Mouse (Mus musculus) MEL (cell line): ENCODE measurements at regions not wholly inside any gene's neighbourhood (a gene's known extent, or its start where the extent isn't known, plus 50 kb on each side); places are given as distances from the start of the nearest gene placed in this dataset.

Experiments
- CTCF ChIP-seq, 3 experiments: IDR thresholded peaks in 2 of 3; conservative IDR thresholded peaks in 1 of 3; 2 replicates each; pipeline ENCODE4 v1.5.1; 2011 to 2012; ENCODE audit warnings: low read length in 3 of 3, low read depth in 2 of 3, mild to moderate bottlenecking in 2 of 3, improper control_type of control experiment in 1 of 3, inconsistent platforms in 1 of 3, mixed read lengths in 1 of 3, moderate library complexity in 1 of 3; ENCODE audit not compliant: control insufficient read depth in 1 of 3, insufficient read depth in 1 of 3, poor library complexity in 1 of 3, severe bottlenecking in 1 of 3
- EP300 ChIP-seq, 2 experiments: IDR thresholded peaks; 2 replicates each; pipeline ENCODE4 v1.6.1; 2011; ENCODE audit warnings: improper control_type of control experiment in 2 of 2, low read length in 2 of 2, low read depth in 1 of 2, mild to moderate bottlenecking in 1 of 2
- GABPA ChIP-seq: IDR thresholded peaks from 2 replicates; pipeline ENCODE4 v1.6.1; 2012; ENCODE audit warnings: low read depth, mild to moderate bottlenecking, inconsistent platforms, low read length, improper control_type of control experiment, moderate library complexity
- NELFE ChIP-seq: IDR thresholded peaks from 2 replicates; pipeline ENCODE4 v1.6.1; 2011; ENCODE audit warnings: low read depth, low read length, improper control_type of control experiment
- NRF1 ChIP-seq: IDR thresholded peaks from 2 replicates; pipeline ENCODE4 v1.6.1; 2014; ENCODE audit warnings: low read depth, mild to moderate bottlenecking, inconsistent platforms, low read length, improper control_type of control experiment, moderate library complexity; ENCODE audit not compliant: poor library complexity, insufficient read depth, severe bottlenecking
- POLR2A ChIP-seq, 2 experiments: IDR thresholded peaks; 2 replicates each; pipeline ENCODE4 v1.6.1; 2011 to 2012; ENCODE audit warnings: low read length in 2 of 2, mild to moderate bottlenecking in 2 of 2, control low read depth in 1 of 2, improper control_type of control experiment in 1 of 2, low read depth in 1 of 2, moderate library complexity in 1 of 2; ENCODE audit not compliant: control insufficient read depth in 1 of 2, insufficient read depth in 1 of 2, poor library complexity in 1 of 2
- TAL1 ChIP-seq: IDR thresholded peaks from 2 replicates; pipeline ENCODE4 v1.6.1; 2012; ENCODE audit warnings: mild to moderate bottlenecking, inconsistent platforms, low read length, moderate library complexity, mixed read lengths
- USF1 ChIP-seq: IDR thresholded peaks from 2 replicates; pipeline ENCODE4 v1.6.1; 2014; ENCODE audit warnings: low read depth, mild to moderate bottlenecking, inconsistent platforms, low read length, improper control_type of control experiment, moderate library complexity

DNA sequence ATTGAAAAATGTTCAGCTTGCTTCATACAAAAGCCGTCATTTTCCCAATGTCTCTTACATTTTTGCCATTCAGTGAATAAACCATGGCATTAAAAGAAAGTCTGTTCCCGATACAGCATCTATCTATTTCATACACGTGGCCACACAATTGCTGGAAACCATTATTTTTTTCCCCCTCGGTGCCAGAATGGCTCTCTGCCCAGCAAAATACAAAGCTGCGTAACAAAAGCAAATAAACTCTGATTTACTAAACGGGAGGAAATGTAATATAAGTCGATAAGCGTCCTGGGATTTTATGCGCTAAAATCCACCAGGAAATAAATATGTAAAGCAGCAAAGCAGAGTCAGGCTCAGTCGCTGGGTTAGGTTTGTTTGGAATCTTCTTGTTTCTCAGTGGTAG, 59.6 kb upstream of the 4930583I09Rik start:
- TF ChIP-seq CTCF (IDR thresholded peaks at IDR 0.05 in 2 of 3, conservative IDR thresholded peaks at IDR 0.05 in 1 of 3; ENCODE audit: control insufficient read depth in 1 of 3, insufficient read depth in 1 of 3, low read depth in 2 of 3, low read length in 3 of 3, poor library complexity in 1 of 3, severe bottlenecking in 1 of 3) (no peak), USF1 (no peak), POLR2A (IDR thresholded peaks at IDR 0.05; ENCODE audit: control insufficient read depth in 1 of 2, insufficient read depth in 1 of 2, low read depth in 1 of 2, low read length in 2 of 2, poor library complexity in 1 of 2) (no peak), TAL1 (no peak), EP300 (IDR thresholded peaks at IDR 0.05; ENCODE audit: low read depth in 1 of 2, low read length in 2 of 2) (no peak), NRF1 (no peak), NELFE (no peak), GABPA (no peak)
